ENCODE assay signal across 11 mouse cellular contexts in genomic region chr1:65048781-65049180, GRCm38 (mm10). TPM values are rescaled to one million over a fixed set of nuclear protein-coding genes. Genes with fewer than 3 reads are reported as not detected.
DNase-seq lines count a peak whose midpoint lies in the region; ATAC-seq lines count a peak whose summit lies in the region.
"Had no signal": no experiment of that assay in that cellular context is flagged by ENCODE, and none has a peak within 500 bp of the region (broad histone marks: within the 10 kb centered on the region; RNA-seq: fewer than 3 reads in every experiment).

No protein-coding gene starts in this region.

- no peaks in the 10 kb centered on the region for H3K9me3 ChIP-seq in hindbrain, embryonic 16.5 days (ENCODE audit: control insufficient read depth, low read length)
- no peaks in the 10 kb centered on the region for H3K9me3 ChIP-seq in hindbrain, embryonic 14.5 days (ENCODE audit: control insufficient read depth, low read length)
- 0 out of 2 replicates have a peak, but pooled peaks cover 2% of the 10 kb centered on the region for H3K9me3 ChIP-seq in neural tube, embryonic 15.5 days (replicated peaks)

- intact Hi-C loops in gastrocnemius, postnatal 36 days (cut with DNase I): no loop called here
- intact Hi-C loops in left cerebral cortex, postnatal 14 days (cut with DNase I): loop anchor here (5.0 kb wide), 1 partner anchor 129 kb away; no protein-coding TSS in a partner anchor

- no peak overlapping the region for H3K4me3 ChIP-seq in hindbrain, embryonic 16.5 days (ENCODE audit: low read length)
- no peak overlapping the region for H3K4me3 ChIP-seq in hindbrain, embryonic 14.5 days (replicated peaks; ENCODE audit: low read length)
- H3K4me3 ChIP-seq in neural tube, embryonic 15.5 days (replicated peaks): no peak overlapping the region

- H3K4me2 ChIP-seq in hindbrain, embryonic 16.5 days (ENCODE audit: low read length): no peak overlapping the region
- H3K4me2 ChIP-seq in hindbrain, embryonic 14.5 days (replicated peaks): no peak overlapping the region
- no peak overlapping the region for H3K4me2 ChIP-seq in neural tube, embryonic 15.5 days

- no peaks in the 10 kb centered on the region for H3K4me1 ChIP-seq in hindbrain, embryonic 16.5 days (ENCODE audit: control insufficient read depth, insufficient read depth, low read depth, low read length)
- no peaks in the 10 kb centered on the region for H3K4me1 ChIP-seq in hindbrain, embryonic 14.5 days (replicated peaks; ENCODE audit: control insufficient read depth, insufficient read depth, low read length)
- H3K4me1 ChIP-seq in neural tube, embryonic 15.5 days: no peaks in the 10 kb centered on the region

- 0 out of 2 replicates have a peak, but pooled peaks have one; percentile 50 for ATAC-seq in hindbrain, embryonic 16.5 days
- ATAC-seq in hindbrain, embryonic 14.5 days (ENCODE audit: low FRiP score): no peak
- no peak for ATAC-seq in neural tube, embryonic 15.5 days (ENCODE audit: low FRiP score)
- ATAC-seq: Patski had no signal

- 58% methylated on average over 12 of the region's 12 CpGs for WGBS in hindbrain, embryonic 16.5 days
- 66% methylated on average over 12 of the region's 12 CpGs for WGBS in hindbrain, embryonic 14.5 days
- 70% methylated on average over 12 of the region's 12 CpGs for WGBS in neural tube, embryonic 15.5 days

- no peaks in the 10 kb centered on the region for H3K36me3 ChIP-seq in hindbrain, embryonic 16.5 days (ENCODE audit: control insufficient read depth, insufficient read depth, low read length)
- H3K36me3 ChIP-seq in hindbrain, embryonic 14.5 days (replicated peaks; ENCODE audit: control insufficient read depth, insufficient read depth): no peaks in the 10 kb centered on the region
- no peaks in the 10 kb centered on the region for H3K36me3 ChIP-seq in neural tube, embryonic 15.5 days

- H3K27me3 ChIP-seq in hindbrain, embryonic 16.5 days (replicated peaks; ENCODE audit: control insufficient read depth, insufficient read depth, low read length): no peaks in the 10 kb centered on the region
- no peaks in the 10 kb centered on the region for H3K27me3 ChIP-seq in hindbrain, embryonic 14.5 days (ENCODE audit: control insufficient read depth, insufficient read depth, low read length)
- no peaks in the 10 kb centered on the region for H3K27me3 ChIP-seq in neural tube, embryonic 15.5 days (replicated peaks)

- H3K9ac ChIP-seq in hindbrain, embryonic 16.5 days (ENCODE audit: low read depth, low read length): no peak overlapping the region
- H3K9ac ChIP-seq in hindbrain, embryonic 14.5 days: no peak overlapping the region
- no peak overlapping the region for H3K9ac ChIP-seq in neural tube, embryonic 15.5 days (replicated peaks)

- DNase-seq in hindbrain, embryonic 14.5 days (ENCODE audit: low spot score): no peak
- DNase-seq in adrenal gland, postnatal 36 days: peak; percentile 68 to 82
- peak; percentile 13 to 26 for DNase-seq in gastrocnemius, postnatal 36 days
- DNase-seq in left cerebral cortex, postnatal 14 days (ENCODE audit: low spot score in 2 of 2): peak; percentile 31 to 37
- DNase-seq in c-Kit-positive CD71-positive TER-119-positive erythroid progenitor cells, embryonic 14.5 days (ENCODE audit: low spot score): no peak
- DNase-seq in embryo, embryonic 10.5 days (ENCODE audit: low spot score): no peak

- no peak overlapping the region for H3K27ac ChIP-seq in hindbrain, embryonic 16.5 days (ENCODE audit: low read depth, low read length)
- no peak overlapping the region for H3K27ac ChIP-seq in hindbrain, embryonic 14.5 days
- H3K27ac ChIP-seq in neural tube, embryonic 15.5 days (replicated peaks): no peak overlapping the region

RNA-seq across cellular contexts. Expression of gene Cryge, which starts 2.2 kb away (rescaled TPM):
- not detected in 2 replicates for polyA plus RNA-seq in hindbrain, embryonic 16.5 days (2015; fragmentation: Nextera tagmentation; extraction: Ambion mirVana)
- polyA plus RNA-seq in hindbrain, embryonic 14.5 days (2014; fragmentation: Nextera tagmentation; extraction: Ambion mirVana): not detected in 2 replicates
- total RNA-seq in adrenal gland, postnatal 36 days (2021): not detected
- total RNA-seq in gastrocnemius, postnatal 36 days (2021): not detected
- total RNA-seq in left cerebral cortex, postnatal 14 days (2021): not detected
- polyA plus RNA-seq in neural tube, embryonic 15.5 days (2015; fragmentation: Nextera tagmentation; extraction: Ambion mirVana): not detected in 2 replicates
- polyA plus RNA-seq: liver, embryonic 16.5 days; Patski had no signal

RNA-seq across cellular contexts. Expression of gene Crygd, which starts 14.5 kb away (rescaled TPM):
- polyA plus RNA-seq in hindbrain, embryonic 16.5 days (2015; fragmentation: Nextera tagmentation; extraction: Ambion mirVana): not detected in 2 replicates
- polyA plus RNA-seq in hindbrain, embryonic 14.5 days (2014; fragmentation: Nextera tagmentation; extraction: Ambion mirVana): not detected in 2 replicates
- total RNA-seq in adrenal gland, postnatal 36 days (2021): not detected
- total RNA-seq in gastrocnemius, postnatal 36 days (2021): not detected
- total RNA-seq in left cerebral cortex, postnatal 14 days (2021): not detected
- not detected in 2 replicates for polyA plus RNA-seq in neural tube, embryonic 15.5 days (2015; fragmentation: Nextera tagmentation; extraction: Ambion mirVana)
- polyA plus RNA-seq: liver, embryonic 16.5 days; Patski had no signal

RNA-seq across cellular contexts. Expression of gene Akr1cl, which starts 16.2 kb away (rescaled TPM):
- not detected in 2 replicates for polyA plus RNA-seq in hindbrain, embryonic 16.5 days (2015; fragmentation: Nextera tagmentation; extraction: Ambion mirVana)
- polyA plus RNA-seq in hindbrain, embryonic 14.5 days (2014; fragmentation: Nextera tagmentation; extraction: Ambion mirVana): not detected in 2 replicates
- total RNA-seq in adrenal gland, postnatal 36 days (2021): 1,000 to 10,000 TPM in 1 of 2 experiments, 100 to 1,000 TPM in 1; 477 to 1,743 TPM
- not detected for total RNA-seq in gastrocnemius, postnatal 36 days (2021)
- not detected for total RNA-seq in left cerebral cortex, postnatal 14 days (2021)
- polyA plus RNA-seq in neural tube, embryonic 15.5 days (2015; fragmentation: Nextera tagmentation; extraction: Ambion mirVana): 0.38 TPM in 1 of 2 replicates, not detected in the other
- polyA plus RNA-seq: Patski had no signal

RNA-seq across cellular contexts. Expression of gene Crygc, which starts 24.7 kb away (rescaled TPM):
- polyA plus RNA-seq in hindbrain, embryonic 16.5 days (2015; fragmentation: Nextera tagmentation; extraction: Ambion mirVana): not detected in 2 replicates
- polyA plus RNA-seq in hindbrain, embryonic 14.5 days (2014; fragmentation: Nextera tagmentation; extraction: Ambion mirVana): not detected in 2 replicates
- total RNA-seq in adrenal gland, postnatal 36 days (2021): not detected
- total RNA-seq in gastrocnemius, postnatal 36 days (2021): not detected
- not detected for total RNA-seq in left cerebral cortex, postnatal 14 days (2021)
- polyA plus RNA-seq in neural tube, embryonic 15.5 days (2015; fragmentation: Nextera tagmentation; extraction: Ambion mirVana): not detected in 2 replicates
- polyA plus RNA-seq: liver, embryonic 16.5 days; Patski had no signal

RNA-seq across cellular contexts. Expression of gene Crygb, which starts 33.3 kb away (rescaled TPM):
- 0.26 and 0.41 TPM in 2 replicates for polyA plus RNA-seq in hindbrain, embryonic 16.5 days (2015; fragmentation: Nextera tagmentation; extraction: Ambion mirVana)
- 0.99 TPM in 1 of 2 replicates, not detected in the other for polyA plus RNA-seq in hindbrain, embryonic 14.5 days (2014; fragmentation: Nextera tagmentation; extraction: Ambion mirVana)
- not detected for total RNA-seq in adrenal gland, postnatal 36 days (2021)
- not detected for total RNA-seq in gastrocnemius, postnatal 36 days (2021)
- not detected for total RNA-seq in left cerebral cortex, postnatal 14 days (2021)
- 0.69 and 1.6 TPM in 2 replicates for polyA plus RNA-seq in neural tube, embryonic 15.5 days (2015; fragmentation: Nextera tagmentation; extraction: Ambion mirVana)
- polyA plus RNA-seq: gonadal fat pad, adult 2 months; liver, embryonic 16.5 days; Patski had no signal

Comparison
In these comparisons a context has a peak if more than half of its experiments do, and no peak if none do; other contexts are left out.
1. DNase-seq: peak in adrenal gland, postnatal 36 days (2 of 2), gastrocnemius, postnatal 36 days (2 of 2) and left cerebral cortex, postnatal 14 days (2 of 2); none in hindbrain, embryonic 14.5 days (single experiment), c-Kit-positive CD71-positive TER-119-positive erythroid progenitor cells, embryonic 14.5 days (single experiment) and embryo, embryonic 10.5 days (single experiment).
2. RNA of gene Akr1cl, which starts 16.2 kb away (total RNA-seq): 477 to 1,743 TPM in adrenal gland, postnatal 36 days; not detected in gastrocnemius, postnatal 36 days and not detected in left cerebral cortex, postnatal 14 days; every median in the first group is over 100 times any median in the second.